Mouse (Mus musculus) gastrocnemius, postnatal 36 days (tissue): ENCODE data around the gene Clip2. TPM values are rescaled to one million over a fixed set of nuclear protein-coding genes. Genes with fewer than 3 reads are reported as not detected.

ENCODE experiments used
- DNase-seq, 2 experiments: peaks; one replicate each; pipeline ENCODE4 v3.0.0; 2022
- intact Hi-C: fragments of 180-260 bp; cut with DNase I; formaldehyde crosslinking; loops from one replicate; pipeline ENCODE4 v1.15.1; 2025
- microRNA-seq, 2 experiments: library from miRNA; unstranded; fragments of <30 nt; microRNA quantifications; one replicate each; pipeline ENCODE4 v1.2.0; 2021
- total RNA-seq, 2 experiments: library from RNA; stranded (reverse); gene quantifications; 2 replicates each; pipeline ENCODE4 v1.2.3; 2021

Gene Clip2
- total RNA-seq, 2 experiments from 2014 or later: 2.7 to 2.9 TPM

DNA sequence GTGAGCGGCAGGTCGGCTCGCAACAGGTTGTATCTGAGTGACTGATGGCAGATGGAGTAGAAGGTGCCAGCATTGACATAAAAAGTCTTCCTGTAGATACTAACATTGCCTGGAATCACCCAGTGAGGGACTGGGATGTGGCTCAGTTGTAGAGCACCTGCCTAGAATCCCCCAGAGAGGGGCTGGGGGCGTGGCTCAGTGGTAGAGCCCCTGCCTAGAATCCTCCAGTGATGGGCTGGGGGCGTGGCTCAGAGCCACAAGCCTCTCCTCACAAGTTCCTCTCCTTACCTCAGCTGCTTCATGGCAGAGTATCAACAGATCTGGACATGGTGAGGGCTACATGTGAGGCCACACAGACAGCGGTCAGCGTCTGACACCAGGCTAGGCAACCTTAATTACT lies 112.8 kb downstream of the Clip2 start:
- no peak for DNase-seq

More for the DNA sequence above, 112.8 kb downstream of the Clip2 start:
- intact Hi-C loops: no loop called here

Small RNAs within 50 kb of the gene (microRNA-seq; reads per million reads assigned to microRNA genes)
- gene Gm26340 (0 reads per million in 2 experiments), gene Mir7228 (0 reads per million in 2 experiments)

Other genes with a start within 250 kb of the Clip2 start
- 10 to 100 TPM; 95.3 to 98.5 TPM for gene Gtf2i, start 237.7 kb downstream of the Clip2 start, total RNA-seq
- 1 to 10 TPM; 8.2 to 9.2 TPM for gene Gtf2ird1, start 95.7 kb downstream of the Clip2 start, total RNA-seq
- gene Syna, start 7.7 kb upstream of the Clip2 start, total RNA-seq: not detected
- gene Rfc2, start 28.9 kb upstream of the Clip2 start, total RNA-seq: 10 to 100 TPM; 17.0 to 18.0 TPM
- 1 to 10 TPM; 1.4 TPM for gene Lat2, start 62.6 kb upstream of the Clip2 start, total RNA-seq
- gene Eif4h, start 87.1 kb upstream of the Clip2 start, total RNA-seq: 10 to 100 TPM; 90.2 to 93.5 TPM
- 1 to 10 TPM; 2.0 to 2.2 TPM for gene Limk1, start 136.2 kb upstream of the Clip2 start, total RNA-seq
- 10 to 100 TPM; 24.0 to 41.8 TPM for gene Eln, start 194.9 kb upstream of the Clip2 start, total RNA-seq